Comparison of ENCODE assay signal across 8 mouse cellular contexts in genomic region chr12:79297121-79297576, GRCm38 (mm10). TPM values are rescaled to one million over a fixed set of nuclear protein-coding genes. Genes with fewer than 3 reads are reported as not detected.
DNase-seq lines count a peak whose midpoint lies in the region; ATAC-seq and TF ChIP-seq lines count a peak whose summit lies in the region.

Rad51b (plus strand) TSS chr12:79297282.

- peak; percentile 96 for DNase-seq in MEL (ENCODE audit: low read depth, low spot score)
- peak; percentile 65 to 76 for DNase-seq in cerebellum, adult 18-20 months
- peak; percentile 69 to 72 for DNase-seq in heart, postnatal 36 days
- DNase-seq in layer of hippocampus, adult 2 months (ENCODE audit: low spot score in 2 of 2) = peak; percentile 76 to 84
- peak; percentile 95 for DNase-seq in lung, embryonic 14.5 days
- DNase-seq in thymus, adult 2 months = peak; percentile 75

- under 1% methylated on average over 21 of the region's 21 CpGs for WGBS in forebrain, embryonic 16.5 days
- under 1% methylated on average over 21 of the region's 21 CpGs for WGBS in lung, embryonic 14.5 days
- under 1% methylated on average over 21 of the region's 21 CpGs for WGBS in olfactory bulb, adult 2 months
- WGBS in thymus, adult 2 months = under 1% methylated on average over 21 of the region's 21 CpGs

- intact Hi-C loops in heart, postnatal 36 days (cut with DNase I) = loop anchor here (10.0 kb wide), 1 partner anchor 1658 kb away; no protein-coding TSS in a partner anchor

- H3K4me2 ChIP-seq in forebrain, embryonic 16.5 days (ENCODE audit: low read length) = peak within 1 kb of the TSS; percentile 90
- peak within 1 kb of the TSS; percentile 81 for H3K4me2 ChIP-seq in lung, embryonic 14.5 days

- H3K4me3 ChIP-seq in MEL (ENCODE audit: control insufficient read depth in 1 of 2, insufficient read depth in 1 of 2, low read depth in 2 of 2, low read length in 2 of 2) = peak within 1 kb of the TSS; percentile 72 to 81
- H3K4me3 ChIP-seq in forebrain, embryonic 16.5 days (replicated peaks; ENCODE audit: low read length) = peak within 1 kb of the TSS; percentile 65
- peak within 1 kb of the TSS; percentile 88 for H3K4me3 ChIP-seq in layer of hippocampus, adult 2 months
- peak within 1 kb of the TSS; percentile 73 for H3K4me3 ChIP-seq in lung, embryonic 14.5 days (ENCODE audit: low read depth, low read length)
- H3K4me3 ChIP-seq in olfactory bulb, adult 2 months (ENCODE audit: insufficient read depth, low read depth, low read length) = peak within 1 kb of the TSS; percentile 93
- peak within 1 kb of the TSS; percentile 91 for H3K4me3 ChIP-seq in thymus, adult 2 months (ENCODE audit: control insufficient read depth, insufficient read depth, low read length)

- H3K79me2 ChIP-seq in MEL (ENCODE audit: control insufficient read depth, insufficient read depth, low read length, poor library complexity) = no peaks in the 10 kb centered on the region; the same call in 1 of the 2 replicates

- peak in 1 of 2 experiments; percentile 27; a peak in 1 of 4 replicates for TF ChIP-seq EP300 in MEL (IDR thresholded peaks at IDR 0.05; ENCODE audit: low read depth in 1 of 2, low read length in 2 of 2)

- H3K27ac ChIP-seq in MEL (ENCODE audit: control insufficient read depth, low read depth, low read length) = peak within 1 kb of the TSS; percentile 80
- H3K27ac ChIP-seq in forebrain, embryonic 16.5 days (ENCODE audit: low read length) = peak within 1 kb of the TSS; percentile 66
- peak within 1 kb of the TSS; percentile 78 for H3K27ac ChIP-seq in layer of hippocampus, adult 2 months
- H3K27ac ChIP-seq in lung, embryonic 14.5 days (ENCODE audit: low read depth) = peak within 1 kb of the TSS; percentile 70; the same call in 1 of the 2 replicates
- no peak within 1 kb of the TSS for H3K27ac ChIP-seq in olfactory bulb, adult 2 months (ENCODE audit: insufficient read depth, low read depth, low read length)
- peak within 1 kb of the TSS; percentile 36; the same call in 1 of the 2 replicates for H3K27ac ChIP-seq in thymus, adult 2 months (ENCODE audit: control insufficient read depth, insufficient read depth, low read length)

- peak; percentile 64 to 84; a peak in 3 of 4 replicates for TF ChIP-seq POLR2A in MEL (IDR thresholded peaks at IDR 0.05; ENCODE audit: control insufficient read depth in 1 of 2, insufficient read depth in 1 of 2, low read depth in 1 of 2, low read length in 2 of 2, poor library complexity in 1 of 2)
- no peak for TF ChIP-seq POLR2A in olfactory bulb, adult 2 months (IDR thresholded peaks at IDR 0.05; ENCODE audit: insufficient read depth, low read depth, low read length)
- no peak for TF ChIP-seq POLR2A in thymus, adult 2 months (IDR thresholded peaks at IDR 0.05; ENCODE audit: control insufficient read depth, extremely low read depth, insufficient read depth, low read length, poor library complexity)

- peaks cover 0 to 7% of the 10 kb centered on the region in 2 experiments; a peak in 2 of 4 replicates for H3K4me1 ChIP-seq in MEL (ENCODE audit: control insufficient read depth in 1 of 2, insufficient read depth in 2 of 2, low read length in 2 of 2)
- peaks cover 17% of the 10 kb centered on the region for H3K4me1 ChIP-seq in forebrain, embryonic 16.5 days (replicated peaks; ENCODE audit: control insufficient read depth, insufficient read depth, low read length)
- H3K4me1 ChIP-seq in lung, embryonic 14.5 days (ENCODE audit: insufficient read depth) = no peaks in the 10 kb centered on the region
- peaks cover 9% of the 10 kb centered on the region for H3K4me1 ChIP-seq in olfactory bulb, adult 2 months (ENCODE audit: control insufficient read depth, insufficient read depth, low read length)
- peaks cover 5% of the 10 kb centered on the region for H3K4me1 ChIP-seq in thymus, adult 2 months (replicated peaks; ENCODE audit: control insufficient read depth, insufficient read depth, low read length)

- ATAC-seq in forebrain, embryonic 16.5 days = peak; percentile 82
- peak; percentile 77 for ATAC-seq in lung, embryonic 14.5 days (ENCODE audit: insufficient read depth)

- no peaks in the 10 kb centered on the region for H3K9me3 ChIP-seq in MEL (replicated peaks; ENCODE audit: insufficient read depth, low read length)
- no peaks in the 10 kb centered on the region for H3K9me3 ChIP-seq in forebrain, embryonic 16.5 days (ENCODE audit: control insufficient read depth, low read length)
- H3K9me3 ChIP-seq in lung, embryonic 14.5 days (ENCODE audit: low read depth, low read length) = no peaks in the 10 kb centered on the region

- TF ChIP-seq RAD21 in MEL (IDR thresholded peaks at IDR 0.05; ENCODE audit: low read depth, low read length) = no peak

- TF ChIP-seq CTCF in MEL (IDR thresholded peaks at IDR 0.05 in 2 of 3, conservative IDR thresholded peaks at IDR 0.05 in 1 of 3; ENCODE audit: control insufficient read depth in 1 of 3, insufficient read depth in 1 of 3, low read depth in 2 of 3, low read length in 3 of 3, poor library complexity in 1 of 3, severe bottlenecking in 1 of 3) = no peak
- TF ChIP-seq CTCF in layer of hippocampus, adult 2 months (conservative IDR thresholded peaks at IDR 0.05) = no peak
- no peak for TF ChIP-seq CTCF in lung, embryonic 14.5 days (IDR thresholded peaks at IDR 0.05; ENCODE audit: low read depth)
- TF ChIP-seq CTCF in olfactory bulb, adult 2 months (IDR thresholded peaks at IDR 0.05; ENCODE audit: insufficient read depth, low read depth, low read length) = no peak
- TF ChIP-seq CTCF in thymus, adult 2 months (IDR thresholded peaks at IDR 0.05; ENCODE audit: borderline replicate concordance, control insufficient read depth, extremely low read depth, insufficient read depth, low read length, poor library complexity) = no peak; the same call in 1 of the 2 replicates

- H3K9ac ChIP-seq in MEL (ENCODE audit: control insufficient read depth, low read depth, low read length, poor library complexity, severe bottlenecking) = peak within 1 kb of the TSS; percentile 76
- peak within 1 kb of the TSS; percentile 62 for H3K9ac ChIP-seq in forebrain, embryonic 16.5 days (replicated peaks; ENCODE audit: low read depth, low read length)
- peak within 1 kb of the TSS; percentile 69 for H3K9ac ChIP-seq in lung, embryonic 14.5 days

- peaks cover 0 to 10% of the 10 kb centered on the region in 2 experiments; a peak in 2 of 4 replicates for H3K36me3 ChIP-seq in MEL (ENCODE audit: control insufficient read depth in 1 of 2, insufficient read depth in 2 of 2, low read length in 2 of 2)
- no peaks in the 10 kb centered on the region for H3K36me3 ChIP-seq in forebrain, embryonic 16.5 days (ENCODE audit: control insufficient read depth, insufficient read depth)
- H3K36me3 ChIP-seq in lung, embryonic 14.5 days (ENCODE audit: insufficient read depth) = peaks cover 9% of the 10 kb centered on the region; the same call in 1 of the 2 replicates
- H3K36me3 ChIP-seq in thymus, adult 2 months (ENCODE audit: control insufficient read depth, insufficient read depth, low read length) = no peaks in the 10 kb centered on the region

- H3K27me3 ChIP-seq in MEL (ENCODE audit: control insufficient read depth in 1 of 2, insufficient read depth in 2 of 2, low read length in 2 of 2) = no peaks in the 10 kb centered on the region
- no peaks in the 10 kb centered on the region for H3K27me3 ChIP-seq in forebrain, embryonic 16.5 days (replicated peaks; ENCODE audit: control insufficient read depth, insufficient read depth, low read length)
- no peaks in the 10 kb centered on the region for H3K27me3 ChIP-seq in lung, embryonic 14.5 days (ENCODE audit: insufficient read depth, low read length)
- H3K27me3 ChIP-seq in thymus, adult 2 months (ENCODE audit: control insufficient read depth, insufficient read depth, low read length) = no peaks in the 10 kb centered on the region

TF ChIP-seq in MEL, 35 proteins besides CTCF, POLR2A, EP300 and RAD21 (continues in another document):
- TF ChIP-seq MAZ (IDR thresholded peaks at IDR 0.05; ENCODE audit: low read depth, low read length) (peak; percentile 68; the same call in 1 of the 2 replicates), ELF1 (IDR thresholded peaks at IDR 0.05; ENCODE audit: low read depth, low read length) (peak; percentile 62), ETS1 (IDR thresholded peaks at IDR 0.05; ENCODE audit: low read depth, low read length) (0 out of 2 replicates have a peak, but pooled peaks have one; percentile 39), CHD2 (IDR thresholded peaks at IDR 0.05; ENCODE audit: low read length) (peak; percentile 84), RCOR1 (IDR thresholded peaks at IDR 0.05; ENCODE audit: low read depth, low read length) (peak; percentile 42), NELFE (IDR thresholded peaks at IDR 0.05; ENCODE audit: low read depth, low read length) (peak; percentile 76), MXI1 (IDR thresholded peaks at IDR 0.05; ENCODE audit: low read depth, low read length) (peak; percentile 91), SIN3A (IDR thresholded peaks at IDR 0.05; ENCODE audit: low read length) (peak; percentile 89), HCFC1 (IDR thresholded peaks at IDR 0.05; ENCODE audit: low read depth, low read length) (peak; percentile 98), TBP (IDR thresholded peaks at IDR 0.05; ENCODE audit: low read depth, low read length) (peak; percentile 38; the same call in 1 of the 2 replicates), MYC (IDR thresholded peaks at IDR 0.05; ENCODE audit: low read depth, low read length) (peak; percentile 91), E2F4 (IDR thresholded peaks at IDR 0.05; ENCODE audit: borderline replicate concordance, low read depth, low read length) (peak; percentile 99), ZMIZ1 (IDR thresholded peaks at IDR 0.05; ENCODE audit: low read depth, low read length) (no peak; the same call in none of the 2 replicates), JUND (IDR thresholded peaks at IDR 0.05; ENCODE audit: low read depth, low read length) (no peak), TAL1 (IDR thresholded peaks at IDR 0.05; ENCODE audit: low read length) (peak; percentile 40; the same call in 1 of the 2 replicates), GATA1 (IDR thresholded peaks at IDR 0.05; ENCODE audit: low read depth, low read length) (peak; percentile 21; the same call in 1 of the 2 replicates), GABPA (IDR thresholded peaks at IDR 0.05; ENCODE audit: low read depth, low read length) (no peak), ZC3H11A (IDR thresholded peaks at IDR 0.05; ENCODE audit: low read depth, low read length) (no peak)

RNA-seq across cellular contexts. Expression of gene Rad51b, which starts in this region (rescaled TPM):
- 3.6 and 4.2 TPM in 2 replicates for total RNA-seq in MEL (2012; rRNA removed)
- polyA plus RNA-seq in MEL (2012; ENCODE audit: insufficient read depth in 1 of 2, insufficient read length in 2 of 2, low read depth in 1 of 2, low replicate concordance in 2 of 2, missing spikeins in 1 of 2) = 1 to 10 TPM in 1 of 2 experiments, not detected in 1; 5.7 TPM
- polyA plus RNA-seq in forebrain, embryonic 16.5 days (2015; fragmentation: Nextera tagmentation; extraction: Ambion mirVana) = 2.6 and 2.7 TPM in 2 replicates
- total RNA-seq in heart, postnatal 36 days (2021) = under 1 TPM; 0.53 to 0.60 TPM
- under 1 TPM in 1 of 2 experiments, not detected in 1; 0.18 TPM for total RNA-seq in layer of hippocampus, adult 2 months (2021)
- 8.0 and 8.1 TPM in 2 replicates for polyA plus RNA-seq in lung, embryonic 14.5 days (2014; fragmentation: Nextera tagmentation; extraction: Ambion mirVana)
- polyA plus RNA-seq in olfactory bulb, adult 2 months (2012; ENCODE audit: insufficient read depth, insufficient read length, low replicate concordance, missing spikeins) = not detected in 2 replicates
- 1.1 and 1.4 TPM in 2 replicates for polyA plus RNA-seq in thymus, adult 2 months (2012; rRNA removed)

Comparison
In these comparisons a context has a peak if more than half of its experiments do, and no peak if none do; other contexts are left out.
1. Peak in DNase-seq in heart, postnatal 36 days; RNA of the gene not detected or under 1 TPM.
2. Peak in DNase-seq, H3K4me3 ChIP-seq and H3K27ac ChIP-seq in layer of hippocampus, adult 2 months; RNA of the gene not detected or under 1 TPM.
3. POLR2A ChIP-seq: peak in MEL (2 of 2); none in olfactory bulb, adult 2 months (single experiment) and thymus, adult 2 months (single experiment).
4. Peak in every context shown above with its lines, with median percentiles within 50 percentile points of each other: DNase-seq, H3K4me3 ChIP-seq and H3K9ac ChIP-seq.